Mouse (Mus musculus) lung, postnatal 10 days (tissue): Measurements from ENCODE around the gene Cd300lf.

Experiments used
- DNase-seq: peaks from one replicate; pipeline ENCODE4 v3.0.0; 2021

Gene Cd300lf

DNA sequence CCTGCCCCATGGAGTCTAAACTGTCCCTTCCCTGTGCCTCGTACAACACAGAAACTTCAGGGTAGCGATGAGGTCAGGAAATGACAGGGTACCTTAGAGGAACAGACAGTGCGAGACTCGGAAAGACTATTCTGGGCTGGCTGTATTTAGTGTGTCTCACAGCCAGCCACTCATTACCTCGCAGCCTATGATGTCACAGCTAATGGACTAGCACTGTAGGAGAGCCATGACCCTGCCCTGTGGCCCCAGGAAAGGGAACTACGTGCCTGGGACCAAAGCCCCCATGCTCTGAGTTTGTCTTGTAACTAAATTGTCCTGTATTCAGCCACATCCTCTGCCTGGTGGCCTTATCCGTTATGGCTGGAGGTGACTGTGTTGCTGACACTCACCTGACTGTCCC, 58.4 kb downstream of the Cd300lf start:
- no peak for DNase-seq

DNA sequence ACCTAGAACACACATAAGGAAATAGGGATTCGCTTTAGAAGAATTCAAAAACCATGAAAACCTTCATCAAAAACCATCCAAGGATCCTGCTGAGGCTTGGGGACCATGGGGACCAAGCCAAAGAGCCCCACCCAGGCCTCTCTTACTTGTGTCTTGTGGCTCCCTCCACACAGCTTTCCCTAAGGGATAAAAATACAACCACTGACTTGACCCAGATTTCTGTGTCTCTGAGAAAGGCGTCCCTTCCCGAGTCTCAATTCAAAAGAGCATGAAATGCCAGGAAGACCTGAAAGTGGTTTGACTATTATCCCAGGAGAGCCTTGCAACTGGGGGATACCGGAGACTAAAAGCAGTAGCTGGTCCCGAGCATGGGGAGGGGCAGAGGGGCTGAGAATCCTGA, 60.8 kb downstream of the Cd300lf start:
- DNase-seq, result no peak

DNA sequence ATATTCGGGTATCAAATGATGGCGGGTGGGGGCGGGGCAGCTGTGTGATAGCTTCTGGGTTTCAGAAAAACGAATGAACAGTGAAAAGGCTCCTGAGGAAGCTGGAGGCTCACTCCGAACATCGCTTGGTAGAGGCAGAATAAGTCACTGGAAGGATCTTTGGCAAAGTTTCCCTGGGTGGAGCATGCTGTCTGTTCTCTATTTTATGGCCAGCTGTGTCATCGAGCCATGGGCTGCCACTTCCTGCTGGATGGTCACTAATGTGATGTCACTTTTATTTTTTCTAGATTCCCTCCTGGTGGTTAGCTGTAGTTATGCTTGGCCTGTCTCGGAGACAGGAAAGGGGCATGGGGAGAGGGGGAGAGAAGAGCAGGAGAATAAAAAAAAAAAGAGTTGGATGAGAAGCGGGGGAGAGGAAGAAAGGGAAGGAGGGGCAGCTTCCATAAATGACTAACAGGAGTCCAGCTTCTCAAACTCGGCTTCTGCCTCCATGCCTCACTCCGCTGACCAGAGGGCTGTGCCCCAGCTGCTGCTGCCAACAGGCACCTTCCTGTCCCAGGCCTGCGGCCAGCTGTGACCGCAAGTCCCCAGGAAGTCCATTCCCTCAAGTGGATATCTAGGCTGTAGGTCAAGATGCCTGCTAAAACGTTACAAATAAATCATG, 62.0 kb downstream of the Cd300lf start:
- DNase-seq, result peak; percentile 81

DNA sequence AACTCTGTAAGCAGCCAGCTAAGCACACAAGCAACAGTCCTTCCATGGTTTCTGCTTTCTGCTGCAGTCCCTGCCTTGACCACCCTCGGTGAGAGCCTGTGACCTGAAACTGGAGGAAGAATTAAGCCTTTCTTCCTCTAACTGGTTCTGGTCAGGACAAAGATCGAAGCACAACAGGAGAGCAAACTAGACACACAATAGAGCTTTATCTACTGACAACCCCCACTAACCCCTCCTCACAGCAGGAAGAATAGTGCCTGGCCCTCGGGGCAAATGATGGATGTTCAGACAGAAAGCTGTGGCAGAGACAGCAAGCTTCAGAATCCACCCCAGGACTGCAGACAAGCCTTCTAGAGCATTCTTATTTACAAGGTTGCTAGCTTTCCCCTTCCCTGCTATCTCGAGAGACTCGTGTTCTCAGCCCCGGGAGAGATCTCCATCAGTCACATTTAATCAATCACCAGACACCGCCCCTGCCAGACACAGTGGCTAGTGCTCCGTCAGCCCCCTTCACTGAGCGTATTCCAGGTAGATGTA, 62.7 kb downstream of the Cd300lf start:
- no peak for DNase-seq

DNA sequence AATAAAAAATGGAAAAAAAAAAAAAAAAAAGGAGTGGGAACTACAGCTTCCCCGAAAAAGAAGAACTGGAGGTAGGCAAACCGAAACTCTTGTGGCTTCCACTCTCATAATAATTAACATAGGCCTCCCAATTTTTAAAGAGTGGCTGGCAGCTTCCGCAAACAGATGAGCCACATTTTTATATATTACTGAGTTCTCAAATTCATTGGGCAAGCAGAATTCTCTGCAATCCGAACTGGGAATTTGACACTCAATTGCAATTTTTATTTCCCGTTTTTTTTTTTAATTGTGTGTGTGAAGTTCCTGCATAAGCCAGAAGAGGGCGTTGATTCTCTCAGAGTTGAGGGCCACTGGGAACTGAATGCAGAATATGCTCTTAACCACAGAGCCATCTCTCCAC, 67.0 kb downstream of the Cd300lf start:
- no peak for DNase-seq
